Mouse (Mus musculus) E14TG2a.4 (cell line): ENCODE data around the gene Slco1c1.
A peak's percentile ranks its signal among the peaks of the same experiment; 100 is the strongest.

Experiments used
- H3K27me3 ChIP-seq: 2 replicates; pipeline ENCODE4 v1.6.1; 2014; ENCODE audit warnings: low read length, control low read depth; ENCODE audit not compliant: insufficient read depth
- H3K36me3 ChIP-seq: 2 replicates; pipeline ENCODE4 v1.6.1; 2014; ENCODE audit warnings: low read length, control low read depth; ENCODE audit not compliant: insufficient read depth
- H3K4me1 ChIP-seq: replicated peaks from 2 replicates; pipeline ENCODE4 v1.6.1; 2014; ENCODE audit warnings: low read depth, low read length, control low read depth
- H3K4me3 ChIP-seq: replicated peaks from 2 replicates; pipeline ENCODE4 v1.5.1; 2014; ENCODE audit warnings: mild to moderate bottlenecking, low read length
- H3K9me3 ChIP-seq: 2 replicates; pipeline ENCODE4 v1.6.1; 2014; ENCODE audit warnings: low read length, control low read depth
- CTCF ChIP-seq: conservative IDR thresholded peaks from 2 replicates; pipeline ENCODE4 v1.5.1; 2014; ENCODE audit warnings: low read length
- NANOG ChIP-seq: IDR thresholded peaks from 2 replicates; pipeline ENCODE4 v1.6.1; 2014; ENCODE audit warnings: borderline replicate concordance, low read length, mixed read lengths
- POU5F1 ChIP-seq: IDR thresholded peaks from 2 replicates; pipeline ENCODE4 v1.6.1; 2014; ENCODE audit warnings: low read length, borderline replicate concordance

Slco1c1 gene

GRCm38 (mm10) chr6:141523747-141524640 is at the start of gene Slco1c1:
Slco1c1 (plus strand) TSS chr6:141524368.
- Histone ChIP-seq H3K9me3 (no peaks in the 10 kb centered on the region), H3K4me3 (no peak within 1 kb of the TSS), H3K27me3 (no peaks in the 10 kb centered on the region), H3K36me3 (no peaks in the 10 kb centered on the region), H3K4me1 (no peaks in the 10 kb centered on the region)
- TF ChIP-seq POU5F1: no peak
- no peak for TF ChIP-seq NANOG

- Histone ChIP-seq H3K4me1 (no peaks in the 10 kb centered on the region), H3K9me3 (no peaks in the 10 kb centered on the region), H3K36me3 (no peaks in the 10 kb centered on the region), H3K4me3 (no peak overlapping the region), H3K27me3 (no peaks in the 10 kb centered on the region)
- TF ChIP-seq POU5F1 (no peak), NANOG (no peak), CTCF (no peak)
Observed at GRCm38 (mm10) chr6:141474696-141475095, 49.5 kb upstream of the Slco1c1 start.

GRCm38 (mm10) chr6:141485302-141486021 is 38.7 kb upstream of the Slco1c1 start:
- Histone ChIP-seq H3K4me1 (no peaks in the 10 kb centered on the region), H3K9me3 (no peaks in the 10 kb centered on the region), H3K4me3 (no peak overlapping the region), H3K36me3 (no peaks in the 10 kb centered on the region), H3K27me3 (no peaks in the 10 kb centered on the region)
- no peak for TF ChIP-seq CTCF

- Histone ChIP-seq H3K36me3 (peaks cover 6% of the 10 kb centered on the region; the same call in 1 of the 2 replicates), H3K27me3 (no peaks in the 10 kb centered on the region), H3K9me3 (peaks cover 7% of the 10 kb centered on the region), H3K4me1 (no peaks in the 10 kb centered on the region), H3K4me3 (no peak overlapping the region)
- peak; percentile 17 for TF ChIP-seq CTCF
- no peak for TF ChIP-seq POU5F1
Observed at GRCm38 (mm10) chr6:141487266-141487665, 36.9 kb upstream of the Slco1c1 start.

- H3K36me3 ChIP-seq: peaks cover 12% of the 10 kb centered on the region; the same call in 1 of the 2 replicates
- H3K27me3 ChIP-seq: no peaks in the 10 kb centered on the region
- no peak for TF ChIP-seq POU5F1
- peak; percentile 99 for TF ChIP-seq CTCF
- no peak for TF ChIP-seq NANOG
- H3K9me3 ChIP-seq: peaks cover 21% of the 10 kb centered on the region
- H3K4me1 ChIP-seq: no peaks in the 10 kb centered on the region
- H3K4me3 ChIP-seq: no peak overlapping the region
Observed at GRCm38 (mm10) chr6:141488619-141489018, 35.5 kb upstream of the Slco1c1 start.

GRCm38 (mm10) chr6:141494909-141495308 is 29.3 kb upstream of the Slco1c1 start:
- Histone ChIP-seq H3K9me3 (peaks cover 42% of the 10 kb centered on the region), H3K27me3 (no peaks in the 10 kb centered on the region), H3K4me3 (no peak overlapping the region), H3K36me3 (peaks cover 20% of the 10 kb centered on the region; the same call in 1 of the 2 replicates), H3K4me1 (peaks cover 21% of the 10 kb centered on the region)
- TF ChIP-seq NANOG (no peak), POU5F1 (no peak), CTCF (no peak)

- Histone ChIP-seq H3K9me3 (peaks cover 43% of the 10 kb centered on the region), H3K4me1 (peaks cover 21% of the 10 kb centered on the region), H3K36me3 (peaks cover 20% of the 10 kb centered on the region; the same call in 1 of the 2 replicates), H3K4me3 (no peak overlapping the region), H3K27me3 (no peaks in the 10 kb centered on the region)
- peak; percentile 85 for TF ChIP-seq NANOG
- TF ChIP-seq POU5F1: no peak
- TF ChIP-seq CTCF: no peak
Observed at GRCm38 (mm10) chr6:141495634-141496418, 28.3 kb upstream of the Slco1c1 start.

- TF ChIP-seq POU5F1 (no peak), CTCF (peak; percentile 31), NANOG (no peak)
- Histone ChIP-seq H3K27me3 (no peaks in the 10 kb centered on the region), H3K4me3 (no peak overlapping the region), H3K9me3 (peaks cover 13% of the 10 kb centered on the region), H3K36me3 (0 out of 2 replicates have a peak, but pooled peaks cover 3% of the 10 kb centered on the region), H3K4me1 (peaks cover 21% of the 10 kb centered on the region)
Observed at GRCm38 (mm10) chr6:141499511-141499910, 24.7 kb upstream of the Slco1c1 start.
